Mouse (Mus musculus): ENCODE measurements at regions not wholly inside any gene's neighbourhood (a gene's known extent, or its start where the extent isn't known, plus 50 kb on each side); places are given as distances from the start of the nearest gene placed in this dataset.
"Not testable (repeated sequence)": the region's sequence is repeated elsewhere in the genome, so short reads cannot be mapped to it uniquely, and the experiment has no call there.

GRCm38 (mm10) chr2:92664939-92665338 lies 65.4 kb downstream of the Chst1 start:
- DNase-seq (ENCODE audit: low read depth, low spot score) (no peak), ATAC-seq (no peak)
- ChIA-PET POLR2A (no interaction called here), CTCF (no interaction called here)
- TF ChIP-seq CTCF (IDR thresholded peaks at IDR 0.05), result no peak
- peaks cover 5% of the 10 kb centered on the region for H3K27me3 ChIP-seq
- in situ Hi-C loops (cut with MboI; ENCODE audit: low pct_unique_long_range_greater_than_20kb), result no loop called here

- DNase-seq (ENCODE audit: low read depth, low spot score), result no peak
- ChIA-PET CTCF (no interaction called here), POLR2A (no interaction called here)
- peaks cover 7% of the 10 kb centered on the region for H3K27me3 ChIP-seq
- no peak for TF ChIP-seq CTCF (IDR thresholded peaks at IDR 0.05)
- in situ Hi-C loops (cut with MboI; ENCODE audit: low pct_unique_long_range_greater_than_20kb), result no loop called here
- no peak for ATAC-seq
Measured at GRCm38 (mm10) chr2:92667192-92667591, 67.7 kb downstream of the Chst1 start.

GRCm38 (mm10) chr2:92667756-92668155 lies 68.2 kb downstream of the Chst1 start:
- ChIA-PET CTCF (no interaction called here), POLR2A (no interaction called here)
- DNase-seq (ENCODE audit: low read depth, low spot score) (no peak), ATAC-seq (no peak)
- TF ChIP-seq CTCF (IDR thresholded peaks at IDR 0.05), result no peak
- in situ Hi-C loops (cut with MboI; ENCODE audit: low pct_unique_long_range_greater_than_20kb), result no loop called here
- H3K27me3 ChIP-seq, result peaks cover 7% of the 10 kb centered on the region

GRCm38 (mm10) chr2:92669431-92670081 lies 70.0 kb downstream of the Chst1 start:
- ATAC-seq; DNase-seq (ENCODE audit: low read depth, low spot score); H3K27me3 ChIP-seq; POLR2A ChIA-PET; CTCF ChIA-PET; in situ Hi-C loops (cut with MboI; ENCODE audit: low pct_unique_long_range_greater_than_20kb): not testable (repeated sequence)

GRCm38 (mm10) chr2:92671586-92671985 lies 72.1 kb downstream of the Chst1 start:
- DNase-seq (ENCODE audit: low read depth, low spot score), result peak; percentile 20
- H3K27me3 ChIP-seq, result peaks cover 2% of the 10 kb centered on the region
- POLR2A ChIA-PET, result no interaction called here
- TF ChIP-seq CTCF (IDR thresholded peaks at IDR 0.05), result no peak
- CTCF ChIA-PET, result no interaction called here
- in situ Hi-C loops (cut with MboI; ENCODE audit: low pct_unique_long_range_greater_than_20kb), result no loop called here
- no peak for ATAC-seq

GRCm38 (mm10) chr2:92672106-92672505 lies 72.6 kb downstream of the Chst1 start:
- TF ChIP-seq CTCF (IDR thresholded peaks at IDR 0.05), result no peak
- ChIA-PET POLR2A (no interaction called here), CTCF (no interaction called here)
- peaks cover 2% of the 10 kb centered on the region for H3K27me3 ChIP-seq
- no peak for DNase-seq (ENCODE audit: low read depth, low spot score)
- ATAC-seq, result no peak
- in situ Hi-C loops (cut with MboI; ENCODE audit: low pct_unique_long_range_greater_than_20kb), result no loop called here

GRCm38 (mm10) chr2:92673064-92673813 lies 73.7 kb downstream of the Chst1 start:
- in situ Hi-C loops (cut with MboI; ENCODE audit: low pct_unique_long_range_greater_than_20kb), result no loop called here
- ATAC-seq (no peak), DNase-seq (ENCODE audit: low read depth, low spot score) (no peak)
- no peak for TF ChIP-seq CTCF (IDR thresholded peaks at IDR 0.05)
- CTCF ChIA-PET, result no interaction called here
- peaks cover 2% of the 10 kb centered on the region for H3K27me3 ChIP-seq
- POLR2A ChIA-PET, result no interaction called here

GRCm38 (mm10) chr2:92673931-92674330 lies 74.4 kb downstream of the Chst1 start:
- peaks cover 2% of the 10 kb centered on the region for H3K27me3 ChIP-seq
- no peak for DNase-seq (ENCODE audit: low read depth, low spot score)
- POLR2A ChIA-PET, result no interaction called here
- in situ Hi-C loops (cut with MboI; ENCODE audit: low pct_unique_long_range_greater_than_20kb), result no loop called here
- no peak for TF ChIP-seq CTCF (IDR thresholded peaks at IDR 0.05)
- CTCF ChIA-PET, result no interaction called here
- ATAC-seq, result no peak

- no peak for TF ChIP-seq CTCF (IDR thresholded peaks at IDR 0.05)
- DNase-seq (ENCODE audit: low read depth, low spot score) (no peak), ATAC-seq (no peak)
- ChIA-PET CTCF (no interaction called here), POLR2A (no interaction called here)
- in situ Hi-C loops (cut with MboI; ENCODE audit: low pct_unique_long_range_greater_than_20kb), result no loop called here
- peaks cover 2% of the 10 kb centered on the region for H3K27me3 ChIP-seq
Measured at GRCm38 (mm10) chr2:92675247-92675646, 75.7 kb downstream of the Chst1 start.

- in situ Hi-C loops (cut with MboI; ENCODE audit: low pct_unique_long_range_greater_than_20kb), result no loop called here
- CTCF ChIA-PET, result no interaction called here
- no peak for ATAC-seq
- POLR2A ChIA-PET, result no interaction called here
- TF ChIP-seq CTCF (IDR thresholded peaks at IDR 0.05), result no peak
- H3K27me3 ChIP-seq, result no peaks in the 10 kb centered on the region
- DNase-seq (ENCODE audit: low read depth, low spot score), result no peak
Measured at GRCm38 (mm10) chr2:92678276-92678930, 78.9 kb downstream of the Chst1 start.

- in situ Hi-C loops (cut with MboI; ENCODE audit: low pct_unique_long_range_greater_than_20kb), result no loop called here
- POLR2A ChIA-PET, result no interaction called here
- ATAC-seq (no peak), DNase-seq (ENCODE audit: low read depth, low spot score) (no peak)
- CTCF ChIA-PET, result no interaction called here
- no peaks in the 10 kb centered on the region for H3K27me3 ChIP-seq
- TF ChIP-seq CTCF (IDR thresholded peaks at IDR 0.05), result no peak
Measured at GRCm38 (mm10) chr2:92678999-92679704, 79.6 kb downstream of the Chst1 start.

All from Patski (cell line).